Mouse (Mus musculus) liver, embryonic 13.5 days (tissue): ENCODE measurements around the gene Aldh1a3. TPM values are rescaled to one million over a fixed set of nuclear protein-coding genes. Genes with fewer than 3 reads are reported as not detected.

Experiments
- ATAC-seq: fragments of 200-750 bp; cut with Nextera tagmentation; 2 replicates; pipeline ENCODE4 v1.8.0; 2017; ENCODE audit warnings: low read depth, mild to moderate bottlenecking, moderate number of reproducible peaks, moderate library complexity
- DNase-seq: peaks from one replicate; pipeline ENCODE4 v3.0.0; 2022
- H3K27ac ChIP-seq: fragments of 300-500 bp; sonication (generic); 2 replicates; pipeline ENCODE4 v1.5.1; 2015; ENCODE audit warnings: moderate library complexity, mild to moderate bottlenecking, inconsistent platforms
- H3K27me3 ChIP-seq: fragments of 300-500 bp; sonication (generic); 2 replicates; pipeline ENCODE4 v1.6.1; 2015; ENCODE audit warnings: mild to moderate bottlenecking, inconsistent platforms
- H3K36me3 ChIP-seq: fragments of 300-500 bp; sonication (generic); 2 replicates; pipeline ENCODE4 v1.6.1; 2015; ENCODE audit warnings: mild to moderate bottlenecking, inconsistent platforms
- H3K4me1 ChIP-seq: fragments of 300-500 bp; sonication (generic); replicated peaks from 2 replicates; pipeline ENCODE4 v1.6.1; 2015; ENCODE audit warnings: inconsistent platforms
- H3K4me2 ChIP-seq: fragments of 300-500 bp; sonication (generic); 2 replicates; pipeline ENCODE4 v1.6.1; 2015; ENCODE audit warnings: inconsistent platforms, mild to moderate bottlenecking, moderate library complexity
- H3K4me3 ChIP-seq: fragments of 300-500 bp; sonication (generic); replicated peaks from 2 replicates; pipeline ENCODE4 v1.5.1; 2015; ENCODE audit warnings: mild to moderate bottlenecking, inconsistent platforms
- H3K9ac ChIP-seq: fragments of 300-500 bp; sonication (generic); 2 replicates; pipeline ENCODE4 v1.6.1; 2015; ENCODE audit warnings: mild to moderate bottlenecking, inconsistent platforms
- H3K9me3 ChIP-seq: fragments of 300-500 bp; sonication (generic); replicated peaks from 2 replicates; pipeline ENCODE4 v1.6.1; 2016; ENCODE audit warnings: inconsistent platforms
- WGBS: fragments of 180-500 bp; shearing (Covaris S2); methylation state at CpG from one replicate; pipeline ENCODE4 v1.1.7; 2015; ENCODE audit not compliant: insufficient replicate concordance; 5-methylcytosine and 5-hydroxymethylcytosine counted together
- microRNA-seq: library from miRNA; unstranded; fragments of <30 nt; microRNA quantifications from one replicate; pipeline ENCODE4, GENCODE M21; 2016
- polyA plus RNA-seq: library from polyadenylated mRNA; unstranded; fragments of >200 nt; fragmentation: Nextera tagmentation; extraction: Ambion mirVana; gene quantifications from 2 replicates; pipeline ENCODE4 v1.2.1, GENCODE M21; 2015

Aldh1a3 gene
- polyA plus RNA-seq, 1 experiment from 2014 or later, result 1.3 TPM

DNA sequence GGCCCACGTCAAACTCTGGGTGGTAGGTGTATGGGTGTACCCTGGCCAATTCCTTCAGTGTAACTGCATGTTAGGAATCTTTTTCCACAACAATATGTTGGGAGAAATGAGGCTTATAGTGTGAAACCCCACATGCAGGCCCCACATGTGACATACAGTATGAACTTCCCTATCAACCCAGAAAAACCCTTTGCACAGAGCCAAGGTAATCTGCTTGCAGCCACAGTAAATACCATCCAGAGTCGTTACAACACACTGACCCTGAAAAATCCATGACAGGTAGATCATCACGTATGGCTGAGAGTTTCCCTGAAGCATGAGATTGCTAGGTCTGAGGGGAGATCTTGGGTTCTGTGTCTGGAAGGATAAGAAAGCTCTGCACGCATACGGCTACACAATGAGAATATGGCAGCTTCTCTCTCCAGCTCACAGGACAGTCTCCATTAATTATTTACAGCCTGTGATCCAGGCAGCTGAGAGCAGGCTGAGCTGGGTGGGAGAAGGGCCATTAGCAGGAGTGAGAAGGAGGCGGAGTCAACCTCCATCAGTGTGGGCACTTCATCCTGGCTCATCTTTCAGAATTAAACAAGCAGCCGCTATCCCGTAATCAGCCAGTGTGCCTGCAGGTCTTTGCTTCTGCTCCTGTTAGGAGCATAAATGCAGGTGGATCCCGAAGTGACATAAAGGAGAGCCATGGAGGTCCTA is 80.2 kb downstream of the Aldh1a3 start:
- no peak overlapping the region for H3K27ac ChIP-seq
- 0 out of 2 replicates have a peak, but pooled peaks cover 2% of the 10 kb centered on the region for H3K4me1 ChIP-seq
- no peaks in the 10 kb centered on the region for H3K9me3 ChIP-seq
- 62% methylated on average over 9 of the region's 9 CpGs for WGBS
- H3K4me2 ChIP-seq, result no peak overlapping the region
- no peak overlapping the region for H3K9ac ChIP-seq
- no peak overlapping the region for H3K4me3 ChIP-seq
- no peak for DNase-seq
- ATAC-seq, result peak; percentile 34; the same call in 1 of the 2 replicates
- H3K27me3 ChIP-seq, result no peaks in the 10 kb centered on the region
- no peaks in the 10 kb centered on the region for H3K36me3 ChIP-seq

DNA sequence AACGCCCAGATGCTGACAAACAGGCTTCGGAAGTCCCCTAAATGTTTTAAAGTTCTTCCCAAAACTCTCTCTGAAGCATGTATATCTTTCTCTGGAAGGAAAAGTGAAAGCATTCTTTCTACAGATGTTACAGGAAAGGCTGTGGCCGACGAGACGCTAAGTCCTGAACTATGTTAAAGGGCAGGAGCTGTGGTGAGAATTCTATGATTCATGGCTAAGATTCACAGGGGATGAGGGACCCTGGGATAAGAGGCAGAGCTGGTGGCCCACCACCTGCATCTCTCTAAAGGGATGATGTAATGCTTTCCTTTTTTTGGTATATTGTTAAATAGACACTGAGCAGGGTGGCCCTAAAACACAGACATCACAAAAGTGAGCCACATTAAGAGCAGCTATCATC is 84.0 kb downstream of the Aldh1a3 start:
- Histone ChIP-seq H3K27me3 (no peaks in the 10 kb centered on the region), H3K4me2 (no peak overlapping the region), H3K9me3 (no peaks in the 10 kb centered on the region), H3K9ac (no peak overlapping the region), H3K27ac (no peak overlapping the region), H3K4me3 (no peak overlapping the region), H3K4me1 (0 out of 2 replicates have a peak, but pooled peaks cover 2% of the 10 kb centered on the region), H3K36me3 (no peaks in the 10 kb centered on the region)
- ATAC-seq, result no peak
- 70% methylated on average over 5 of the region's 5 CpGs for WGBS
- DNase-seq, result no peak

DNA sequence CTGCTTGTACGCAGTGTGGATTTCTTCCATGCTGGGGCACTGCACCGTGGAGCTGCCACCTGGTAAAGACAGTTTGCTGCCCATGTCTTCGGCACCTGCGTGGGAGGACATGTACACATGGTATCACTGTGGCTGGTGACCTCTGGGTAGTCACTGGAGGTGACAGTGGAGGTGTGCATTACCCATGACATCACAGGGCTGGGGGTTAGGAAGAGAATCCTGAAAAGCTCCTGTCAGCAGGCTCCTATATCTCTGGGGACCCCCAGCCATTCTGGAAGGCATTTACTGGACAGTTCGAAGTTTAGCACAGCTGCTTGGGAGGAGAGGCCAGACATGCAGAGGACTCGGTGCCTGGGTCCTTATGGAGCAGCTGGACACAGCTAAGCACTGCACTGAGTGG is 84.5 kb downstream of the Aldh1a3 start:
- 69% methylated on average over 6 of the region's 6 CpGs for WGBS
- DNase-seq (no peak), ATAC-seq (no peak)
- H3K27me3 ChIP-seq, result no peaks in the 10 kb centered on the region
- H3K4me2 ChIP-seq, result no peak overlapping the region
- H3K9me3 ChIP-seq, result no peaks in the 10 kb centered on the region
- H3K27ac ChIP-seq, result no peak overlapping the region
- no peak overlapping the region for H3K4me3 ChIP-seq
- H3K36me3 ChIP-seq, result no peaks in the 10 kb centered on the region
- H3K4me1 ChIP-seq, result 0 out of 2 replicates have a peak, but pooled peaks cover 2% of the 10 kb centered on the region
- no peak overlapping the region for H3K9ac ChIP-seq

DNA sequence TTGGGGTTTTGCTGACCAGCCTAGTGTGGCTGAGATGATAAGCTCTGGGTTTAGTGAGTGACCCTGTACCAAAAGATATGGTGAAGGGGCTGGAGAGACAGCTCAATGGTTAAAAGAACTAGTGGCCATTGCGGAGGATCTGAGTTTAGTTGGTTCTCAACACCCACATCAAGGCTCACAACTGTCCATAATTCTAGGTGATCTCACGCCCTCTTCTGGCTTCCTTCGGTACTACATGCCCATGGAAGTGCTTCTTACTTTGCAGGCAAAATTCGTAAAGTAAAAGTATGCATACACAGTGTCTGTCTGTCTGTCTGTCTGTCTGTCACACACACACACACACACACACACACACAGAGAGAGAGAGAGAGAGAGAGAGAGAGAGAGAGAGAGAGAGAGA is 85.0 kb downstream of the Aldh1a3 start:
- H3K27ac ChIP-seq, result no peak overlapping the region
- H3K4me2 ChIP-seq, result no peak overlapping the region
- 44% methylated on average over 4 of the region's 4 CpGs for WGBS
- ATAC-seq, result no peak
- no peak overlapping the region for H3K4me3 ChIP-seq
- H3K4me1 ChIP-seq, result 0 out of 2 replicates have a peak, but pooled peaks cover 2% of the 10 kb centered on the region
- H3K36me3 ChIP-seq, result no peaks in the 10 kb centered on the region
- no peaks in the 10 kb centered on the region for H3K27me3 ChIP-seq
- H3K9ac ChIP-seq, result no peak overlapping the region
- DNase-seq, result peak; percentile 15
- no peaks in the 10 kb centered on the region for H3K9me3 ChIP-seq

Small RNA genes within 50 kb of the gene (microRNA-seq; reads per million reads assigned to microRNA genes)
- gene Mir7057, result not detected

Other genes starting within 250 kb of the Aldh1a3 start
- gene Gm10974, start 61.6 kb downstream of the Aldh1a3 start, polyA plus RNA-seq, result not detected in 2 replicates
- gene Lrrk1, start 39.2 kb downstream of the Aldh1a3 start, polyA plus RNA-seq, result 3.8 and 4.2 TPM in 2 replicates